Mouse (Mus musculus) cerebellum, adult (tissue): ENCODE measurements around the gene Tdrd7.

Experiments used
- ATAC-seq: cut with Nextera tagmentation; 2 replicates; pipeline ENCODE4 v1.9.2; 2017; ENCODE audit warnings: mild to moderate bottlenecking, moderate library complexity, mixed read lengths; ENCODE audit not compliant: insufficient number of reproducible peaks, low FRiP score, low TSS enrichment

Gene Tdrd7

DNA sequence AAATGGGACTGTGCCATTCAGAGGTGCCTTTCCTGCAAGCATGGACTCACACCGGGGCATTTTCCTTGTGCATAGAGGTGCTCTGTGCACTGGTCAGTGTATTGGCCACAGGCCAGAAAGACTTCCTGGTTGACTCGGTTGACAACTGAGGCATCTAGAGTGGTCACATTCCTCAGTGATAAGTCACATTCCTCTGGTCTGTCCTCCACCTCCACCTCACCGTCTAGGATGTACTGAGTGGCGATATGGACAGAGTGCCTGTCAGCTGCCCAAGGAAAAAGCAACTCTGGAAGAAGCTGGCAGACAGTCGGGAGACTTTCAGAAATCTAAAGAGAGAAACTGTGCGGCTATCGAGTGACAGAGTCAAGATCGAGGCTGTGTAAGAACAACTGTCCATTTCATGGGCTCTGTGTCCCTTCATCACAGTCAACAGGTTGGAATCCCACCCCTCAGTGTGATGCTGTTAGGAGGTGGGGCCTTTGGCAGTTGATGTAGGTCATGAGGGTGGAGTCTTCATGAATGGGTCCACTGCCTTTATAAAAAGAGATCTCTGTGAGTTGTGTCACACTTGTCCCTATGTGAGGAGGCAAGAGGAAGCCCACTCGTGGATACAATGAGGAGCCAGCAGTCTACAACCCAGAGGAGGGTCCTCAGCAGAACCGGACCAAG, at the start of gene Tdrd7:
TSS of gene Tdrd7 (plus strand) at position 564 of the 669 bp plus-strand sequence.
- no peak for ATAC-seq

DNA sequence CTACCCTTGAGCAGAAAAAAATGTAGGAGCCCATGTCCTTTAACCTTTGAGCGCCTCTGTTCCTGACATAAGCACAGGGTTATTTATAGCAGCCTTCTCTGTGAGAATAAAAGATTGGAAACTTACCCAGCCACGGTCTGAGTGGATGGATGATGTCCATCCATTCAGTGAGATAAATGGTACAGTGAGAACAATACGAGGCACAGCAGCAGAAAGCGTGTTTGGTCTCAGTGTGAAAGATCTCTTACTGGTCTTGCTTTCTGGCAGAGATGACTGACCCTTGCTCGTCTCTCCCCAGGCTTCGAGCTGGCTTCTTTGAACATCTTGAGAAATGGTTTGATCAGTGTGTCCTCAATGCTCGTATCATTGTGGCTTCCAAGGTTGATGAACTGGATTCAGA, 48.0 kb upstream of the Tdrd7 start:
- no peak for ATAC-seq

DNA sequence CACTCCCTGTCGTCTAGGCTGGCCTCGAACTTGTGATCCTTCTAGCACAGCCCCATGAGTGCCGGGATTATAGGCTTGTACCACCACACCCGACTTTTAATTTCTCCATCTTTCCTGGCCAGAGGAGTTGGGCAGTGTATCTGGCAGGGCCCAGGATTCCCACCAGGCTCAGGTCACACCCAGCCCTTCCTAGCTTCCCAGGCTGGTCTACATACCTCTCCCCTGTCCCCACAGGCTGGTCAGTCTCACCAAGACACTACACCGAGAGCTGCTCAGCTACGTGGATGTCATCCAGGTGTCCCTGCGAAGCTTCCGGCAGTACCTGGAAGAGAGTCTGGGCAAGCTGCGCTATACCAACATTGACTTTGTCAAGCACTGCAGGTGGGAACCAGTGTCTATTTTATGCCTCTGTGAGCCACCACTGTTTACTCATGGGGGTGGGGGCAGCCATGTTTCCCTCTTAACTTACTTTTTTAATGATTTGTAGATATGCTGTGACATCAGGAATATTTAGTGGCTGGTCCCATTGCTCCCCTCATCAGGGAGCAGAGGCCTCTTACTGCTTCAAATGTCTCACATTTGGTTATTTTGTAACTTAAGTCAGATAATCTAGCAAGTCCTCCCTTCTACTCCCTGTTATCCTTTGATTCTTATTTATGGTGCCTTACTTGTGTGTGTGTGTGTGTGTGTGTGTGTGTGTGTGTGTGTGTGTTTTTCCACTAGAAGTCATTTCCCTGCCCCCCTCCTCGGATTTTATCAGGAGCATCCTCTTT, 43.3 kb upstream of the Tdrd7 start:
- no peak for ATAC-seq

DNA sequence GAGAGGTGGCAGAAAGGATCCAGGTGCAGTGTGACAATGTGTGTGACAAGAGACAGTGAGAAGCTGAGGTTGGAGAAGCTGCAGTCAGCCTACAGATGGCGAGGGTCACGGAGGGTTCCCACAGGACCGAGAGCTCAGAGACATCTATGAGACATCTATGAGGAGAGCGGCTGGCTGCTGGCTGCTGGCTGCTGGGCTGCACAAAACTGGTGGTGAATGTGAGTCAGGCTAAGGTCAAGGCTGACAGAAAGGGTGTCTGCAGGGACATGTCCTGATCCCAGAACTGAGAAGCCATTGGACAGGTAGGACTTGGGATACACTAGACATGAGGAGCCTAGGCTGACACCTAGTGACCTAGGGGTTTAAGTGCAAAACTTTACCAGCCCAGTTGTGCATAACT, 41.1 kb upstream of the Tdrd7 start:
- ATAC-seq: no peak

DNA sequence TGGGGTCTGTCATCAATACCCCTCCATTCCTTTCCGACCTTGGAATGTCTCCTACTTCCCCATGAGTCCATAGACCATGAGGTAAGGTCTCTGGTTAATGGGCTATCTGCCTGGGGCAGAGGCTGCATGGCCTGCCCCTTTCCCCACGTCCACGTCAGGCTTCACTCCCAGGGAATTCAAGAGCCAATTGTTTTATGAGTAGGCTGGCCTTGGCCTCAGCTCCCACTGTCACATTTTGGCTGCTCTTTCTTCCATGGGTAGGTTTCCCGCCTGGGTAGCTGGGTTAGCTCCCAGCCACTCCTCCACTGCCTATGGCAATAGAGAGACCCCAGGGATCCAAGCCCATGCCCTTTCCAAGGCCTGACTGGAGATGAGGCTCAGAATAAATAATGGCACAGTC, 36.6 kb upstream of the Tdrd7 start:
- ATAC-seq: no peak

DNA sequence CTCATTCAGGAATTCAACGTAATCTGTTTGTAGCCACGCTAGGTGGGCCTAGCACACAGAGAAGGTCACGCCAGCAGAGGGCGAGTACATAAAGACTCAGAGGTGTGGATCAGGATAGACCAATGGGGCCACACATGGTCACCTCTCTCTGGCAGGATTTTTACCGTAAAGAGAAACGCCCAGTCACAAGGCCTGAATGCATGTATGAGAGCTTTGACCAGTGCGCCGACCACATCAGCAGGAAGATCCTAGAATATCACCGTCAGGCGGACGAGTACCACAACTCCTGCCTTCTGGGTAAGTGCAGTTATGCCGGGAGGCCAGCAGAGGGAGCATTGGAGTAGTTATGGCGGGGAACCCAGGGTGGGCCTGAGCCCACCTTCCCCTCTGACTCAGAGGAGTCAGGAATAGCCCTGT, 23.5 kb upstream of the Tdrd7 start:
- ATAC-seq: no peak

DNA sequence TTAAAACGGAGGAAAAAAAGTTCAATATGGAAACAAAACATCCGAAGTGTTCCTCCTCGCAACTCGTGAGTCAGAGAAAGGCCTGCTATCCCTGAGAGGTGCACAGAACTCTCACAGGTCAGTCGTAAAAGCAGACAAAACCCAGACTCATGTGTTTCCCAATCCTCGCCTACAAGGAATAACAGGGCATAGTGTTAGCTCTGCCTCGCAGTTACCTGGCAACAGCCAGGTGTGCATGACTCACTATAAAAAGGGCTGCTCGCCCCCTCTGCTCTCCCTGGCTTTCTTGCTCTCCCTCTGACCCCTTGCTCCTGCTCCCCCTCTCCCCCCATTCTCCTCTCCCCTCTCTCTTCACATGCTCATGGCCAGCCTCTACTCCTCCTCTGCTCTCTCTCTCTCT, 17.4 kb upstream of the Tdrd7 start:
- no peak for ATAC-seq

DNA sequence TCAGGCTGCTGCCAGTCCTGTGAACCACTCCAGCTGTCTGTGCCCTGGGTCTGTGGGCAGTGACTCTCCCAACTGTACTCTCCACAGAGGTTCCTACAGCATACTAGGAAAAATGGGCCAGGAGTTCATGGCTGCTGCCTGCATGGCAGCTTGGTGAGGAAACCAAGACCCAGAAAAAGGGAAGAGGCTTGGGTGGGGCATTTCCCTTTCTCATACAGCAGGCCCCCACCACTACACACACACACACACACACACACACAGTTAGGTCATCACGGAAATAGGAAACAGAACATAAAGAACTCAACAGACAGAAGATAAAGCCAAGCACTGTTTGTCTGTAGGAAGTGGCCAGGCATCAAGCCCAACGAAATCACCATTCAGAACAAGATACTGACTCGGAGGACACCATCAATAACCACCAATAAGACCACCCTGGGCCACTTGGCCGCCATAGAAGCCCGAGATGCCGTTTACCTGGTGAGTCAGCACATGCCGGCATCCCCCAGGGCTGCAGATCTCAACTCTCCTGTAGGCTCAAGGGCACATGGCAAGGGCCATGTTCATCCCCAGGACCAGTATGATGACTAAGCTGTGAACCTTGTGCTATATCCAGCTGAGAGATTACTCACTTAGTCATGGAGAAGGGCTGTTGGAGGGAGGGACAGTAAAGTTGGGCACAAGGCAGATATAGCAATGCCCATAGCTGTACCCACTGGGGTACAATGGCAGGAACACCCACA, 15.9 kb upstream of the Tdrd7 start:
- ATAC-seq: no peak

DNA sequence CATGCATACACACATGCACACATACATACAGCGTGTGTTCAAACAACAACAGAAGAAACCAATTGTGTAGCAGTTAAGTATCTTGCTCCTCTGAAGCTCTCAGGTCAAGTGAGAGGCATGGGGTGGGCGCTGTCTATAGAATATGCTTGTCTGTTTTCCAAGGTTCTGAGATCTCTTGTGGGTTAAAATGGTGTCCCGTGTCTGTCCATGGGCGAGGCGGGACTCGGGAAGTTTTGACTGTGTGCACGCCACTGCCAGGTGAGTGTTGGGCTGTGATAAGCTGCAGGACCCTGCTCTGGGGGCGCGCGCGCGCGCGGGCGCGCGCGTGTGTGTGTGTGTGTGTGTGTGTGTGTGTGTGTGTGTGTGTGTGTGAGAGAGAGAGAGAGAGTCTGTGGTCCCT, 13.3 kb upstream of the Tdrd7 start:
- ATAC-seq: no peak

DNA sequence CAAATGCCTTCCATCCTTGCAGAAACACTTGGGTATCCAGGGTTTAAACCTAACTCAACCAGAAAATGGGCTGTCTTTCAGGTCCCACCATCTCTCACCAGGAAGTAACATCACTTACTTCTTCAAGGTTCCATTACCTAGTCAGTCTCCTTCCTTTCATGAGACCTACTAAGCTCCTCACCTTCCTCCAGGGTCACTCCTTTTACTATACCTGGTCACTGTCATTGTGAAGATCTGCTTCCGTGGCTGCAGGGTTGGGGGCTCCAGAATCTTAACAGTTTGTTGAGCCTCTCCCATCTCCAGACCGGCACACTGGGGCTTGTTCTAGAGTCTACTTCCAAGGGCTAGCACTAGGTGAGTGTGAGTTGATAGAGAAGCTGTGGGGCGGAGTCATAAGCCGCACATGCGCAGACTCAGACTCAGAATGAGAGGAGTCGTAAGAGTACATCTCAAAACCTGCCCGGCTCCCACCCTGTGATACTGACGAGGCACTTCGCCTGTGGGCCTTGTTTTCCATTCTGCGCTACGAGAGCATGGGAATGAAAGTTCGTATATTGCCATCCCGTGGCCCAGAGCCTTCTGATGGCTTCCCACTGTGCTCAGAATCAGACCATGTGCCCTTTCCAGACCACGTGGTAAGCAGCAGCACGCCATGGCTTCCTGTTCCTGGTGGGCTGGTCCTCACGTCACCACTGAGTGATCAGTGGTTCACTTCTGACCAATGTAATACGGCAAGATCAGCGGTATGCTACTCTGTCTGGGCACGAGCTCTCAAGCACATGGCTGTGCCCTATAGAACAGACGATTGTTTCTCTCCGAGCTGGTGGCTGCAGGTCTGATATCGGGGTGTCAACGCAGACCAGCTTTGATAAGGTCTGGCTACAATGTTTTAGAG, 11.9 kb upstream of the Tdrd7 start:
- no peak for ATAC-seq

DNA sequence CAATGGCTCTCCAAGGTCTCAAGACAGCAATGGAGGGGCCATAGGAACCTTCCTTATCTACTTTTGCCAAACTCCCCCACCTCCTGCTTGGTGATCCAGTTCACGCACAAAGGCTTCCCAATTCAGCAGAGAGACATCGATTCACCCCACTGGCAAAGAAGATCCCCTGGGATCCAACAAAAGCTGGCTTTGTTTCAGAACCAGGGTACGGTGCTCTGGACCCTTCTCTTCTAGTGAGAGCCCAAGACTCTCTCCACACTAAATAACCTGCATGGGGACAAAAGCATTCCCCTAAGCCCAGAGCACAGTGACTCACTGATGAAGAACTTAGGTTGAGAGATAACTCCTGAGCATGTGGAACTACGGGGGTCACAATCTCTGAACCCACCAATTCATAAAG, 9.9 kb upstream of the Tdrd7 start:
- ATAC-seq: no peak

DNA sequence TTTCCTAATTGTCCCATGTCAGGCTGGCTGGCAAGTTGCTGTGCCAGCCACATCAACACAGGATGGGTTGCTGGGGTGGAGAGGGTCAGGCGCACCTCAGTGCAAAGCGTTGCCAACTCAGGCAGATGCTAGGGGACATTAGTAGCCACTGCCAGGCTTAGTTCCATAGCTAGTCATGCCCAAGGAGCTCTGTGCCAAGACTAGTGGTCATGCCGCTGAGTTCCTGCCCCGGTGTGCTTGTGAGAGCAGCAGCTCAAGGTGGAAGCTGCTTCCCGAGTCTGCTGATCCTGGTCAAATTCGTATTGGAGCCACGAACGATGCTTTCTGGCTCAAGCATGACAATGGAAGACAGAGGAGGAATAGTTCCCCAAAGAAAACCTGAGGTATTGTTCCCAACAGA, 9.0 kb upstream of the Tdrd7 start:
- no peak for ATAC-seq

DNA sequence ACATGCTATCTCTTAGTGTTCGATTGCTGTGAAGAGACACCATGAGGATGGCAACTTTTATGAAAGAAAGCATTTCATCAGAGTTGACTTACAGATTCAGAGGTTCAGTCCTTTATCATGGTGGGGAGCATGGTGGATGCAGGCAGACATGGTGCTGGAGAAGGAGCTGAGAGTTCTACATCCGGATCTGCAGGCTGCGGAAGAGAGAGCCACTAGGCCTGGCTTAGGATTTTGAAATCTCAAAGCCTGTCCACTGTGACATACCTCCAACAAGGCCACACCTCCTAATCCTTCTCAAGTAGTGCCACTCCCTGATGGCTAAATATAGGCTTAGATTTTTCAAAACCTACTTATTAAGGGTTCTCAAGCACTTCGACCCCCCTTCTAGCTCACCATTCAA, 8.4 kb upstream of the Tdrd7 start:
- ATAC-seq: no peak

DNA sequence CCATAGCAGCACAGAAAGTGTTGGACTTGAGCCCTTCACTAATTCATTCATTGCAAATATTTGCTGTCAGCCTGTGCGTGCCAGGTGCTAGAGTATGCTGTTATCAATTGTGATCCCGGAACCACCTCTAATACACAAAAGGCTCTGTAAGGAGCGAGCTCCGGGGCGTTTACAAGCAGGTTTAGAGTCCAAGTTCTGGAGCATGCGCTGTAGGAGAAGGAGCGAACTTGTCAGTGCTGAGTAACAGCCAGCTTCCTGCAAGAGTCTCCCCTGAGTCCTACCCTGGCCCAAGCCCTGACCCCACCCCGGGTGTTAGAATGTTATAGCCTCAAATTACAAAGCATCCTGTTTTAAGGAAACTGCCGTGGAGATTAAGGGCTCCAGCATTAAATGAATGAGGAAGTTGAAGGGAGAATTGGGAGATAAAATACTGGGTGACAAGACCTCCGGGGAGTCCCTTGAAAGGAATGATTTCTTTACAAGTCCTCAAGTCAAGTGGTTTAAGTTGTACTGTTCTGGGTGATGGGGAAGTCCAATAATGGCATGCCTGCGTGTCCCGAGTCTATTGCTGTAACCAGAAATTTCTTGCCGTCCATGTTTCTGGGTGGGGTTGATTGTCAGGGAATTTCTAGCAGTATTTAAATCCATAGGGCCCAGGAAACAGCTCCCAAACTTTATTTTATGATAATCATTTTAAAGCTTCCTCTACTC, 758 bp downstream of the Tdrd7 start:
- ATAC-seq: no peak

DNA sequence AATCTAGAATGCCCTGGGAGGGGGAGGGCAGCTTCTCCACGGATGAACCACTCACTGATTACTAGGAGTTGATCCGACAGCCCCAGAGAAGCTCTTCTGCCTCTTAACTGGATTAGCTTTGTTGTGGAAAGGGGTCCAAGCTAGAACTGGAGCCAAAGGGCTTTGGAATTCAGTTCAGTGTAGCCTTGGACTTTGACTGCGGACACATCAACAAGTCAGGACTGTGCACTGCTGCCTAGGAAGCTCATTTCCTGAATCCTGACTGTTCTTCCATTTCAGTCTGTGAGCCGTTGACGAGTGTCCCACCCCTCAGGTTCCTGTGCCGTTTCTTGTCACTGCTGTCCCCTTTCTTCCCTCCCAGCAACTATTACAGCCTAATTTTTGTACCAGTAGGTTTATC, 1.6 kb downstream of the Tdrd7 start:
- ATAC-seq: no peak

DNA sequence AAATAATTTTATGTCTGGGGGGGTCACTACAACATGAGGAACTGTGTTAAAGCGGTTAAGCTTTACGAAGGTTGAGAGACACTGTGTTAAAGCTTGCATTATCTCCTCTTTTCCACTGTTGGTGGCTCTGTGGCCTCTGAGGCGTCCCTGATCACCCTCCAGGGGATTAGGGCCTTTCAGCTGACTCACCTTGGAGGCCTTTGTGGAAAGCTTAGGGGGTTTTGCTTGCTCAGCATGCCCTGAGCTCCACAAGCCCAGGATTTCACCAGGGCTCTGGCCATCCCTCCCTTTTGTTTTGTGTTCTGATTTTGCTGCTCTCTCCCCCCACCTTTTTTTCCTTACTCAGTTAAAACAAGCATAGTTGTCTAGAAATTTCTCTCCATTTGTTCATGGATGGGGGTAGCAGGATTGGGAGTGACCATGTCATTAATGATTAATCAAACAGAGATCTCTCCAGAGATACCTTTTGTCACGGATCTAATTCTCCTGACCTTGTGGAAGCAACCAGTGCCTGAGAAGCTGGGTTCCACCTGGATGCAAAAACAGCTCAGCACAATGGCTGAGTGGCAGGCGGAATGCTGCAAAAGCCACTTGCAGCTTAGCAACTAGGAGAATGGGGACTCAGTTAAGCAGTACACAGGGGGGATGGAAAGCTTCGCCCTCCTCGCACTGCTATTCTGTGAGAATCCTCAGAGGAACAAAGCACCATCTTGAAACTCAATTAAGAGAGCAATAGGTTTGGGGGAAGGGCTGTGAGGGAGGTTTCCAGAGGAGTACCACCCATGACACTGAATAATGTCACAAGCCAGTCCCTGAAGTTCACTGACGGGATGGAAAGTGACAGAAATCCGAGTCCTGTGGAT, 2.6 kb downstream of the Tdrd7 start:
- ATAC-seq: no peak

DNA sequence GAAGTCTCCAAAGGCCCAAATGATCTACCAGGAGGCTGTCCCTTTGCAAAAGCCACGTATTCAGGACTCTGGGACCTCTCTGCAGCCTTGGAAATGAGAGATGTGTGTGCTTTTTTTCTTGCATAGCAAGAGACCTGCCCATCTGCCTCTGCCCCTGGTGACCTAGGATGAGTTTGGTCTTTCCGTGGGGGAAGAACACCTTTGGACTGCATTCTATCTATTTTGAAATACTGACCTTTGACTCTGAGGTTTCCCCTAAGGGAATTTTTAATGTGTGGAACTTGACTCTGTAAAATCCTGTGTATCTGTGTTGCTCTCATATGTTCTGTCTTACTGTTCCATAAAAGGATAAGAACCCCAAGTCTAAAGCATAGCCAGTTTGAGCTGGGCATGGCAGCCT, 3.9 kb downstream of the Tdrd7 start:
- ATAC-seq: no peak

DNA sequence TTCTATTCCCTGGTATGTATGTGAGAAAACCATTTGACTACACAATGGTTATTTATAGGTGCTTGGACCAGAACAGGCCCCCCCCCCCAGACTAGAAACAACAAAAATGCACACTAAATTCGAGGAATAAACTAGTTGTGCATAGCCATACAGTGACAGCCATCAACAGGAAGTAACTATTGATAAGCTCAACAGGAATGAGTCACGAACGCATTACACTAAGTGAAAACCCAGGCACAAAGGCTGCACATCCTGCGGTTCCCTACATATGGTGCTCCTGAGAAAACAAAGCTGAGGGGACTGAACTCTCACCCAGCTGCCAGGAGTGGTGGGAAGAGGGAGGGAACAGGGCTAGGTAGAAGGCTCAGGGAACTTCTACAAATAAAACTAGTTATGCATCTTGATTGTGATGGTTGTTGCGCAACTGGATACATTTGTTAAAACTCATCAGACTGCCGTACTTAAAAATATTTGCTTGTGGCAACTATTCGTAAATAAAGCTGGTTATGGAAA, 5.0 kb downstream of the Tdrd7 start:
- ATAC-seq: no peak
